Mouse (Mus musculus) forebrain, postnatal 0 days (tissue): ENCODE measurements at regions not wholly inside any gene's neighbourhood (a gene's known extent, or its start where the extent isn't known, plus 50 kb on each side); places are given as distances from the start of the nearest gene placed in this dataset.

Experiments
- ATAC-seq: fragments of 200-750 bp; cut with Nextera tagmentation; 2 replicates; pipeline ENCODE4 v1.8.0; 2017; ENCODE audit warnings: mild to moderate bottlenecking, moderate library complexity
- DNase-seq: peaks from one replicate; pipeline ENCODE4 v3.0.0-alpha.2; 2015
- H3K27ac ChIP-seq: fragments of 300-500 bp; sonication (generic); 2 replicates; pipeline ENCODE4 v1.5.1; 2014; ENCODE audit warnings: low read depth, mild to moderate bottlenecking, antibody characterized with exemption, low read length, moderate library complexity, mixed read lengths
- H3K27me3 ChIP-seq: fragments of 300-500 bp; sonication (generic); 2 replicates; pipeline ENCODE4 v1.6.1; 2014; ENCODE audit warnings: mild to moderate bottlenecking, low read length, mixed read lengths; ENCODE audit not compliant: insufficient read depth
- H3K36me3 ChIP-seq: fragments of 300-500 bp; sonication (generic); 2 replicates; pipeline ENCODE4 v1.6.1; 2014; ENCODE audit warnings: mild to moderate bottlenecking, moderate library complexity; ENCODE audit not compliant: insufficient read depth
- H3K4me1 ChIP-seq: fragments of 300-500 bp; sonication (generic); 2 replicates; pipeline ENCODE4 v1.6.1; 2014; ENCODE audit warnings: antibody characterized with exemption; ENCODE audit not compliant: insufficient read depth
- H3K4me2 ChIP-seq: fragments of 300-500 bp; sonication (generic); 2 replicates; pipeline ENCODE4 v1.6.1; 2014; ENCODE audit warnings: low read depth, mild to moderate bottlenecking, moderate library complexity
- H3K4me3 ChIP-seq: fragments of 300-500 bp; sonication (generic); 2 replicates; pipeline ENCODE4 v1.5.1; 2014; ENCODE audit warnings: low read depth, low read length, mixed read lengths
- H3K9ac ChIP-seq: fragments of 300-500 bp; sonication (generic); 2 replicates; pipeline ENCODE4 v1.6.1; 2014; ENCODE audit warnings: mild to moderate bottlenecking
- H3K9me3 ChIP-seq: fragments of 300-500 bp; sonication (generic); 2 replicates; pipeline ENCODE4 v1.6.1; 2016; ENCODE audit warnings: low read length
- CTCF ChIP-seq: sonication (generic); IDR thresholded peaks from 2 replicates; pipeline ENCODE4 v1.5.1; 2016; ENCODE audit warnings: antibody characterized with exemption, control low read depth, low read depth
- WGBS: fragments of 180-500 bp; shearing (Covaris S2); extraction: QIAGEN DNeasy Blood & Tissue Kit; methylation state at CpG from one replicate; pipeline ENCODE4 v1.1.7; 2014; 5-methylcytosine and 5-hydroxymethylcytosine counted together

DNA sequence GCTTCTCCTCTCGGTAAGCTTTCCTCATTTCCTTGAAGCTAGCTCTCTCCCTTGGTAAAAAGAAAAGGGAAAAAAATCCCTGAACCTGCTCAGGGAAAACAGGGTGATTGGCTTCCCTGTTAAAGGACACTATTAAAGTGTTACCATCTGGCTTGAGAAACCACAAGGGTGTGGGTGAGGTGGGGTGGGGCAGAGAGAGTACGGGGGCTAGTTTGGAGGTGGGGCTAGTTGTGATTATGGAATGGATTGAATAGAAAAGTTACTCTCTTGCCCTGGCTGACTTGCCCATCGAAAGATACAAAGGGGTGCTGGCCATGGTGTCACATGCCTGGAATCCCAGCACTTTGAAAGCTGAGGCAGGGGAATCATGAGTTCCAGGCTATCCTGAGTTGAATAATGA lies 94.2 kb upstream of the Arhgap32 start:
- Histone ChIP-seq H3K9ac (no peak overlapping the region), H3K36me3 (no peaks in the 10 kb centered on the region), H3K4me2 (no peak overlapping the region), H3K27me3 (no peaks in the 10 kb centered on the region), H3K4me1 (peaks cover 5% of the 10 kb centered on the region; the same call in 1 of the 2 replicates), H3K4me3 (no peak overlapping the region), H3K27ac (no peak overlapping the region), H3K9me3 (no peaks in the 10 kb centered on the region)
- WGBS, result 35% methylated on average over 3 of the region's 3 CpGs
- DNase-seq (no peak), ATAC-seq (no peak)
- TF ChIP-seq CTCF, result no peak

- H3K4me1 ChIP-seq, result no peaks in the 10 kb centered on the region
- TF ChIP-seq CTCF, result no peak
- H3K9ac ChIP-seq, result no peak overlapping the region
- H3K36me3 ChIP-seq, result no peaks in the 10 kb centered on the region
- no peaks in the 10 kb centered on the region for H3K9me3 ChIP-seq
- no peak overlapping the region for H3K27ac ChIP-seq
- H3K4me2 ChIP-seq, result no peak overlapping the region
- ATAC-seq (no peak), DNase-seq (no peak)
- no peak overlapping the region for H3K4me3 ChIP-seq
- WGBS, result 88% methylated on average over 10 of the region's 10 CpGs
- H3K27me3 ChIP-seq, result no peaks in the 10 kb centered on the region
Measured at GRCm38 (mm10) chr9:32022996-32023395, 92.9 kb upstream of the Arhgap32 start.

GRCm38 (mm10) chr9:32024767-32025166 lies 91.2 kb upstream of the Arhgap32 start:
- Histone ChIP-seq H3K4me3 (no peak overlapping the region), H3K4me1 (no peaks in the 10 kb centered on the region), H3K36me3 (no peaks in the 10 kb centered on the region), H3K27me3 (no peaks in the 10 kb centered on the region), H3K4me2 (no peak overlapping the region), H3K9me3 (no peaks in the 10 kb centered on the region), H3K9ac (no peak overlapping the region), H3K27ac (no peak overlapping the region)
- 65% methylated on average over 5 of the region's 5 CpGs for WGBS
- no peak for TF ChIP-seq CTCF
- no peak for DNase-seq
- ATAC-seq, result no peak

- DNase-seq (no peak), ATAC-seq (no peak)
- Histone ChIP-seq H3K27me3 (no peaks in the 10 kb centered on the region), H3K4me1 (no peaks in the 10 kb centered on the region), H3K27ac (no peak overlapping the region), H3K9me3 (no peaks in the 10 kb centered on the region), H3K36me3 (no peaks in the 10 kb centered on the region), H3K9ac (no peak overlapping the region), H3K4me2 (no peak overlapping the region), H3K4me3 (no peak overlapping the region)
- 25% methylated on average over 8 of the region's 8 CpGs for WGBS
- TF ChIP-seq CTCF, result no peak
Measured at GRCm38 (mm10) chr9:32027962-32028361, 88.0 kb upstream of the Arhgap32 start.

GRCm38 (mm10) chr9:32029001-32029400 lies 86.9 kb upstream of the Arhgap32 start:
- Histone ChIP-seq H3K27me3 (no peaks in the 10 kb centered on the region), H3K4me1 (peaks cover under 1% of the 10 kb centered on the region; the same call in 1 of the 2 replicates), H3K9me3 (no peaks in the 10 kb centered on the region), H3K36me3 (no peaks in the 10 kb centered on the region), H3K4me2 (no peak overlapping the region), H3K4me3 (no peak overlapping the region), H3K27ac (no peak overlapping the region), H3K9ac (no peak overlapping the region)
- ATAC-seq (no peak), DNase-seq (no peak)
- TF ChIP-seq CTCF, result no peak
- WGBS, result 80% methylated on average over 1 of the region's 1 CpGs

DNA sequence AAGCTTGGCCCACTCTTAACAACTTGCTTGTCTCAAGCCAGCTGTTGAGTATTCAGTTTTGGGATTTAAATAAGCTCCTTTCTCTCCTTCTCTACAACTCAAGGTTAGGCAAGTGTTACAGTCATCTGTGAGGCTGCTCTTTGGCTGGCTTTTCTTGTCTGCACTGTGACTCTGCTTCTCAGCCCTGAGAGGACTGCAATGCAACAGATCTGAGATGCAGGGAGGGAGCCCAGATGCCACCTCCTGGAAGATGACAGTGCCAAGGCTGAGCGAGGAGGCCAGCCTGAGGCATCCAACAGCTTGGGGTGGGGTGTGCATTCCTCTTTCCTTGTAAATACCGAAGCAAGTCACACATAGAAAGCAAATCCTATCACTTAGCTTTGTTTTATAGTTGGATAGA lies 86.2 kb upstream of the Arhgap32 start:
- no peak for DNase-seq
- Histone ChIP-seq H3K4me1 (peaks cover 6% of the 10 kb centered on the region; the same call in 1 of the 2 replicates), H3K36me3 (no peaks in the 10 kb centered on the region), H3K9me3 (no peaks in the 10 kb centered on the region), H3K9ac (no peak overlapping the region), H3K4me3 (no peak overlapping the region), H3K27ac (no peak overlapping the region), H3K27me3 (no peaks in the 10 kb centered on the region), H3K4me2 (no peak overlapping the region)
- no peak for ATAC-seq
- no peak for TF ChIP-seq CTCF
- 48% methylated on average over 2 of the region's 2 CpGs for WGBS

- H3K4me2 ChIP-seq, result no peak overlapping the region
- no peaks in the 10 kb centered on the region for H3K9me3 ChIP-seq
- H3K9ac ChIP-seq, result no peak overlapping the region
- H3K4me3 ChIP-seq, result no peak overlapping the region
- H3K36me3 ChIP-seq, result no peaks in the 10 kb centered on the region
- DNase-seq (no peak), ATAC-seq (no peak)
- H3K27ac ChIP-seq, result no peak overlapping the region
- peaks cover 11% of the 10 kb centered on the region for H3K4me1 ChIP-seq
- no peak for TF ChIP-seq CTCF
- 79% methylated on average over 7 of the region's 7 CpGs for WGBS
- H3K27me3 ChIP-seq, result no peaks in the 10 kb centered on the region
Measured at GRCm38 (mm10) chr9:32030203-32030602, 85.7 kb upstream of the Arhgap32 start.
